Mouse (Mus musculus): ENCODE measurements around the gene Atl2.

Atl2 gene

GRCm38 (mm10) chr17:79817551-79817950, 78.4 kb downstream of the Atl2 start:
- no peak for DNase-seq

- DNase-seq = peak in 1 of 2 experiments; percentile 11
These were observed 79.0 kb downstream of the Atl2 start for GRCm38 (mm10) chr17:79816896-79817295.

GRCm38 (mm10) chr17:79810421-79810820, 85.5 kb downstream of the Atl2 start:
- DNase-seq = no peak

GRCm38 (mm10) chr17:79809491-79810316, 86.2 kb downstream of the Atl2 start:
- no peak for DNase-seq

- no peak for DNase-seq
These were observed 88.5 kb downstream of the Atl2 start for GRCm38 (mm10) chr17:79807237-79807930.

GRCm38 (mm10) chr17:79804747-79805146, 91.2 kb downstream of the Atl2 start:
- DNase-seq = no peak

GRCm38 (mm10) chr17:79802056-79802455, 93.9 kb downstream of the Atl2 start:
- DNase-seq = no peak

GRCm38 (mm10) chr17:79798831-79799230, 97.1 kb downstream of the Atl2 start:
- DNase-seq = no peak
